Mouse (Mus musculus): ENCODE data around the gene Prr18. TPM values are rescaled to one million over a fixed set of nuclear protein-coding genes. Genes with fewer than 3 reads are reported as not detected.

The Prr18 gene
- total and polyA plus RNA-seq, 3 experiments: 0.07 to 0.23 (median 0.13) TPM

DNA sequence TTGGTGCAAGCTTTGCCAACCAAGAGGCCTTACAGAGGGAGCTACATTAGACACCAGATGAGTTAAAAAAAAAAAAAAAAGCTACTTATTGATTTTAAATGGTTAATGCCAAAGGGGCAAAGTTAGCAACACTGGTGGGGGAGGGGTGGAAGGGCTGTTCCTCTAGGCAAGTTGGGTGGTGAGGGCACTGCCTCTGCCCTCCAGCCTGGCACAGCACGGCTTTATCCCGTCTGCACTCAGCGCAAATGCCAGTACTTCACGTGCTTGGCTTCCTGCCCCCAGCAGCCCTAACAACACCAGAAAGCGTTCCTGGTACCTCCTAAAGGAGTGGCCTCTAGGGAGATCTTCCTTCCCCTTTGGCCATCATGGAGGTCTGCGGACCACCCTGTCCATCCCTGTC lies 6.2 kb downstream of the Prr18 start:
- H3K4me1 ChIP-seq (ENCODE audit: control insufficient read depth, insufficient read depth, low read length): peaks cover 2% of the 10 kb centered on the region; the same call in 1 of the 2 replicates
- H3K27ac ChIP-seq: no peak overlapping the region
- DNase-seq: no peak
- no peak for TF ChIP-seq CTCF (IDR thresholded peaks at IDR 0.05)
- TF ChIP-seq EP300 (IDR thresholded peaks at IDR 0.05; ENCODE audit: insufficient read depth, low read depth, low read length): no peak
- TF ChIP-seq POLR2A (IDR thresholded peaks at IDR 0.05; ENCODE audit: insufficient read depth, low read depth, low read length): no peak
- no peaks in the 10 kb centered on the region for H3K79me2 ChIP-seq (replicated peaks; ENCODE audit: control insufficient read depth, insufficient read depth, low read length)
- no peaks in the 10 kb centered on the region for H3K36me3 ChIP-seq (ENCODE audit: control insufficient read depth, insufficient read depth, low read length)
- peaks cover 16% of the 10 kb centered on the region for H3K27me3 ChIP-seq (ENCODE audit: control insufficient read depth, insufficient read depth, low read length)
- no peak overlapping the region for H3K9ac ChIP-seq (ENCODE audit: low read depth, low read length)
- intact Hi-C loops (cut with DNase I): no loop called here
- no peak overlapping the region for H3K4me3 ChIP-seq
- WGBS: 67% methylated on average over 6 of the region's 6 CpGs

DNA sequence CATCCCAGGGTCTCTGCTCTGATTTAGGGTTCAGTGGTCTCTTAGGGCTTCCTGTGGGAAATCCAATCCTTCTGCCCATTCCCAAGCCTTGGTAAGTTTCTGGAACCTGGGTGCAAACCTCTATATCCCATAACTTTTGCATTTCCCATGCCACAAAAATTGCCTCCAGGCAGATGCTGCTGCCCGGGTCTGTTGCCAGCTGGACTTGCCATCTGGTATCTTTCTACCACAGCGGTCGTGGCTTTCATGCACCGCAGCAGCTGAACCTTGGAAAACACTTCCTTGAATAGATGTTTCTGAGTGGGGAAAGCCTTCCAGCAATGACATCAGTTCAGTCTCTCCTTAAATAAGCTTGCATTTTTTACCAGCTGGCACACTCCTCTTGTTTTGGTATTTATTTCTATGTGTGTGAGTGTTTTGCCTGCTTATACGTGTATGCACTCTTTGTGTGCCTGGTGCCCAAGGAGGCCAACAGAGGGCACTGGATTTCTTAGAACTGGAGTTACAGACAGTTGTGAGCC lies 10.6 kb downstream of the Prr18 start:
- H3K4me3 ChIP-seq: no peak overlapping the region
- no peak for DNase-seq
- TF ChIP-seq EP300 (IDR thresholded peaks at IDR 0.05; ENCODE audit: insufficient read depth, low read depth, low read length): no peak
- TF ChIP-seq POLR2A (IDR thresholded peaks at IDR 0.05; ENCODE audit: insufficient read depth, low read depth, low read length): no peak
- no peak for TF ChIP-seq CTCF (IDR thresholded peaks at IDR 0.05)
- no peak overlapping the region for H3K27ac ChIP-seq
- no peaks in the 10 kb centered on the region for H3K27me3 ChIP-seq (ENCODE audit: control insufficient read depth, insufficient read depth, low read length)
- H3K9ac ChIP-seq (ENCODE audit: low read depth, low read length): no peak overlapping the region
- H3K4me1 ChIP-seq (ENCODE audit: control insufficient read depth, insufficient read depth, low read length): no peaks in the 10 kb centered on the region
- H3K79me2 ChIP-seq (replicated peaks; ENCODE audit: control insufficient read depth, insufficient read depth, low read length): no peaks in the 10 kb centered on the region
- intact Hi-C loops (cut with DNase I): no loop called here
- WGBS: 73% methylated on average over 5 of the region's 5 CpGs
- no peaks in the 10 kb centered on the region for H3K36me3 ChIP-seq (ENCODE audit: control insufficient read depth, insufficient read depth, low read length)

DNA sequence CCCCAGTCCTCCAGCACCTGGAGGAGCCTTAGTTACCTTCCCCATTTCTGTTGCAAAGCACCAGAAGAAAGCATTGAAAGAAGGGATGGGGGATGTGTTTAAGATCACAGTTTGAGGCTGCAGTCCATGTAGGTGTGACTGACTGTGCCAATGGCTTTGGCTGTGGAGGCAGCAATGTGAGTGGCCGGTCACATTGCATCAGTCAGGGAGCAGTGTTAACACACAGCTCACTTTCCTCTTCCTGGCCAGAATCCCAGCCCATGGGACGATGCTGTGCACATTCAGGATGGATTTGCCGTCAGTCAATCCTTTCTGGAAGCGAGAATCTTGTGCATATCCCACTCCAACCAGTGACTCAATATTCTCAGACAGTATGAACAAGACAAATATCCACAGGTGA lies 11.7 kb downstream of the Prr18 start:
- intact Hi-C loops (cut with DNase I): no loop called here
- Histone ChIP-seq H3K27ac (no peak overlapping the region), H3K4me1 (ENCODE audit: control insufficient read depth, insufficient read depth, low read length) (no peaks in the 10 kb centered on the region), H3K79me2 (replicated peaks; ENCODE audit: control insufficient read depth, insufficient read depth, low read length) (no peaks in the 10 kb centered on the region), H3K36me3 (ENCODE audit: control insufficient read depth, insufficient read depth, low read length) (no peaks in the 10 kb centered on the region), H3K9ac (ENCODE audit: low read depth, low read length) (no peak overlapping the region), H3K27me3 (ENCODE audit: control insufficient read depth, insufficient read depth, low read length) (no peaks in the 10 kb centered on the region), H3K4me3 (no peak overlapping the region)
- 88% methylated on average over 4 of the region's 4 CpGs for WGBS
- no peak for DNase-seq
- TF ChIP-seq CTCF (IDR thresholded peaks at IDR 0.05): no peak
- no peak for TF ChIP-seq POLR2A (IDR thresholded peaks at IDR 0.05; ENCODE audit: insufficient read depth, low read depth, low read length)
- no peak for TF ChIP-seq EP300 (IDR thresholded peaks at IDR 0.05; ENCODE audit: insufficient read depth, low read depth, low read length)

DNA sequence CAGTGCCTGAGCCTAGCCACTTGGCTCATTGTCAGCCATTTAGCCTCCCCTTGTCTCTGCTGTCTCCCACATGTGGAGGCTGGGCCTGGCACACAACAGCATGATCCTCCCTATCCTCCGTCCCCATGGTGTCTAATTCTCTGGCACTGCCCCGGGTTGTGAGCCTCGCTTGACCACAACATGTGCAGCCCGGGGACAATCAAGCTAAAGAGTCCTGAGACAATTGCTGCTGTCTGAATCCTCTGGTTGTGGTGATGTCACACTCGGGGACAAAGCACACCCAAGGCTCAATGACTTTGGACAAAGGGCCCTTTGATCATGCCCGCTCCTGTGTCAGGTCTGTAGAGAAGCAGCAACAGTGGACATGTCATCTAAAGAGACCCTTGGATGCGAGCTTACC lies 13.8 kb downstream of the Prr18 start:
- H3K4me1 ChIP-seq (ENCODE audit: control insufficient read depth, insufficient read depth, low read length): no peaks in the 10 kb centered on the region
- H3K27me3 ChIP-seq (ENCODE audit: control insufficient read depth, insufficient read depth, low read length): no peaks in the 10 kb centered on the region
- H3K79me2 ChIP-seq (replicated peaks; ENCODE audit: control insufficient read depth, insufficient read depth, low read length): no peaks in the 10 kb centered on the region
- H3K36me3 ChIP-seq (ENCODE audit: control insufficient read depth, insufficient read depth, low read length): no peaks in the 10 kb centered on the region
- H3K4me3 ChIP-seq: no peak overlapping the region
- no peak for DNase-seq
- no peak for TF ChIP-seq POLR2A (IDR thresholded peaks at IDR 0.05; ENCODE audit: insufficient read depth, low read depth, low read length)
- TF ChIP-seq CTCF (IDR thresholded peaks at IDR 0.05): no peak
- no peak for TF ChIP-seq EP300 (IDR thresholded peaks at IDR 0.05; ENCODE audit: insufficient read depth, low read depth, low read length)
- WGBS: 77% methylated on average over 7 of the region's 7 CpGs
- no peak overlapping the region for H3K9ac ChIP-seq (ENCODE audit: low read depth, low read length)
- intact Hi-C loops (cut with DNase I): no loop called here
- H3K27ac ChIP-seq: no peak overlapping the region

DNA sequence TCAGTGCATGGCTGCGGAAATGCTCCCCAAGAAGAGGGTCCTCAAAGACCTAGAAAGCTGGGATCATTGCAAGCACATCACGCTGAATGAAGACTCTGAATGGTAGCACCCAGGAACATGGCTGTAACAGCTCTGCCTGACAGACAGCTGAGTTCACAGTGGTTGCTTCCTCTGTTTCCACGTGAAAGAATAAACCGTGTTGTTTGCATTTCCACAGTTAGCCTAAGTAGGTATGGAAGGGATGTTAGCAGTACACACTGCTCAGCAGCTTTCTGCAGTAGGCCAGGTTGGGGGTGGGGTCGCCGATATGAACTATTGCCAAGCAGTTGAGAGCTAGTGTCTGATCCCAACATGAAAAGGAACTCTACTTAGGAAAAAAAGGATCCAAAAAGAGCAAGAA lies 18.4 kb downstream of the Prr18 start, which contains the start of gene T2:
T2 (plus strand) TSS at position 301 of the 400 bp plus-strand sequence.
- H3K4me3 ChIP-seq: no peak within 1 kb of the TSS
- H3K27me3 ChIP-seq (ENCODE audit: control insufficient read depth, insufficient read depth, low read length): no peaks in the 10 kb centered on the region
- TF ChIP-seq CTCF (IDR thresholded peaks at IDR 0.05): no peak
- TF ChIP-seq EP300 (IDR thresholded peaks at IDR 0.05; ENCODE audit: insufficient read depth, low read depth, low read length): no peak
- no peak for TF ChIP-seq POLR2A (IDR thresholded peaks at IDR 0.05; ENCODE audit: insufficient read depth, low read depth, low read length)
- no peak within 1 kb of the TSS for H3K9ac ChIP-seq (ENCODE audit: low read depth, low read length)
- no peaks in the 10 kb centered on the region for H3K36me3 ChIP-seq (ENCODE audit: control insufficient read depth, insufficient read depth, low read length)
- 84% methylated on average over 6 of the region's 6 CpGs for WGBS
- no peaks in the 10 kb centered on the region for H3K79me2 ChIP-seq (replicated peaks; ENCODE audit: control insufficient read depth, insufficient read depth, low read length)
- no peak within 1 kb of the TSS for H3K27ac ChIP-seq
- intact Hi-C loops (cut with DNase I): no loop called here
- no peak for DNase-seq
- no peaks in the 10 kb centered on the region for H3K4me1 ChIP-seq (ENCODE audit: control insufficient read depth, insufficient read depth, low read length)

DNA sequence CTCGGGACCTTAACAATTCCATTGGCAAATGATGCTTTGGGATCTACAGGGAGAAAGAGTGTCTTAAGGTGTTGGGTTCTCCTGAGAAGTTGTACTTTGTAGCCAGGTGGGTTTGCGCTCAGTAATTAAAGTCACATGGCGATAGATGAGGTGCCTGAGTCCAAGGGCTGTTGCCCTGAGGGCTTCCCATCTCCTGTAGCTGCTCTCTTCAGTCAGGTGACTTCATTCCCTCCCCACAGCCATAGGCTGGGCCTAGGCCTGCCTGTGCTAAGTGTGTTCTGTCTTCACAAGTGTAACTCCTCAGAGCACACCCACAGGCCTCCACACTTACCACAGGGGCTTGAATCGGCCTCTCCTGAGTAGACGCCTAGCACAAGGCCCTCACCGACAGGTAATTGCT lies 20.2 kb downstream of the Prr18 start:
- H3K27me3 ChIP-seq (ENCODE audit: control insufficient read depth, insufficient read depth, low read length): no peaks in the 10 kb centered on the region
- no peaks in the 10 kb centered on the region for H3K4me1 ChIP-seq (ENCODE audit: control insufficient read depth, insufficient read depth, low read length)
- H3K36me3 ChIP-seq (ENCODE audit: control insufficient read depth, insufficient read depth, low read length): no peaks in the 10 kb centered on the region
- WGBS: 91% methylated on average over 6 of the region's 6 CpGs
- DNase-seq: no peak
- intact Hi-C loops (cut with DNase I): no loop called here
- H3K79me2 ChIP-seq (replicated peaks; ENCODE audit: control insufficient read depth, insufficient read depth, low read length): no peaks in the 10 kb centered on the region
- H3K9ac ChIP-seq (ENCODE audit: low read depth, low read length): no peak overlapping the region
- H3K4me3 ChIP-seq: no peak overlapping the region
- no peak overlapping the region for H3K27ac ChIP-seq
- TF ChIP-seq POLR2A (IDR thresholded peaks at IDR 0.05; ENCODE audit: insufficient read depth, low read depth, low read length) (no peak), EP300 (IDR thresholded peaks at IDR 0.05; ENCODE audit: insufficient read depth, low read depth, low read length) (no peak), CTCF (IDR thresholded peaks at IDR 0.05) (no peak)
